Mouse (Mus musculus) kidney, postnatal 4 days (tissue): ENCODE measurements around the gene Rbp4.

Experiments used
- DNase-seq, 2 experiments: peaks; one replicate each; pipeline ENCODE4 v3.0.0; 2021; ENCODE audit warnings: mixed read lengths in 2 of 2

Rbp4 gene

DNA sequence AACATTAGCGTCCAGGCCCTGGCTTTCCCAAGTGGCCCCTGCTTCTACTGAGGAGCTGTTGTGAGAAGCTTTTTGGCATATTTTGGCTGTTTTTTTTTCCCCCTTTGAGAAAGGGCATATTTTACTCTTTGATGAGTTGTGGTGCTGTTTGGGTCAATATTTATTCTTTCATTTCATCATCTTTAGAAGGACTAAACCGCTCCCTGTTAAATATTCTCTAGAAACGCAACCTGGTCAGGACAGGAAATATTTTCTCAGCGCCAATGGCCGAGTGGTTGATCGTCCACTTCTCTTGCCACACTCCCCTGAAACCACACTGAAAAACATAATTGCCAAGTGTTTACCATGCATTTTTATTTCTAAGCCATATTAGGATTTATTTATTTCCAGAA is at the start of gene Rbp4:
Gene Rbp4, minus strand, starts transcription at position 63 of the 392 bp plus-strand sequence.
- DNase-seq = no peak

DNA sequence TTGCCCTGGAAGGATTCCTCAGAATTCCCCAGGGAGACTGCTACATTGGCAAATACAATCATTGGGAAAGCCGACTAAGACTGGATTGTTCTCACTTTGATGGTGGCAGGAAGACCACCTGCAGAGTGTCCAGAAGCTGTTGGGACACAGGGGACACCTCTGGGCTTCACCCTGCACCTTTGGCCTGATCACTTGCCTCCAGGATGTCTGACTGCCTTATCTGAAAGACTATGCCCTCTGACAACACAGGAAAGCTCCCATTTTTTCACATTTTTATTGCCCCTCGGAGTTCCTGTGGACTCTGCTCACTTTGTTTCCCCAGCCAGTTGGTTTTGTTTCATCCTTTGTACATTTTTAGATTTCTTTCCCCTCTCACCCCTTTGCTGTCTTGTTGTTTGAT is 39.6 kb upstream of the Rbp4 start:
- no peak for DNase-seq

DNA sequence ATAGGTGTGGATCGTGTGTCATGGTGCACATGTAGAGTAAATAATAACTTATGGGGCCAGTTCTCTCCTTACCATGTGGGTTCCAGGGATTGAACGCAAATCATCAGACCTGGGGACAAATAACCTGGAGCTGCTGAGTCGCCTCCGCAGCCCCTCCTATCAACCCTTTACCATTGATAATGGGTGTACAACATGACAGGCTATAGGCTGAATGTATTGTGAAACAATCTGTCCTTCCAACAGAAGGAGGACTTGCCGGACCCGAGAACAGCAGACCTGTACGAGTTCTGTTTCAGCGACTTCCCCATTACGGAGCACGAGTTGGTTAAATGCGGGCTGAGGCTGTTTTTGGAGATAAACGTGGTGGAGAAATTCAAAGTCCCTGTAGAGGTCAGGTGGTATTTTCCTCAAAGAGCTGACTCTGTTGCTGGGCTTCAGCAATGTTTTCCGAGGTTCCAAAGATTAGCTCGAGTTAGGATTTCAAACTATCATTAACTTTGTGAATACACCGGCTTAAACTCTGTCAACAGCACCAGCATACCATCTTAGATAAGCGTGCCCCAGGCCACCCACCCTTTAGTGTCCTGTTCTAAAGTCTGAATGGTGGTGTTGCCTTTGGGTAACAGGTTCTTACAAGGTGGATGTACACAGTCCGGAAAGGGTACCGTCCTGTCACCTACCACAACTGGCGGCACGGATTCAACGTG is 36.7 kb upstream of the Rbp4 start:
- no peak for DNase-seq

DNA sequence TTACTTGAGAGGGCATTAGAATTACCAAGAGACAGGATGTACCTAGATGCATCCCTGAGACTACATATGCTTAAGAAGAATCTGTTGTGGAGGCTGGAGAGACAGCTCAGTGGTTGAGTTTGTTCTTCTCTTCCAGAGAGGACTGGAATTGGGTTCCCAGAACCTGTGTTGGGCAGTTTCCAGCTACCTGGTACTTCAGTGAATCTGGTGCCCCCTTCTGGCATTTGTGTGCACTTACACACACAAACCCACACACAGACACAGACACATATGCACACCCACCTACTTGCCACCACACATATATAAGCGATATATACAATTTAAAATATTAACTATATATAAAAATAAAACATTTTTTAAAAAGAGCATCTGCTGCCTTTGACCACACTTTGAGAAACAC is 31.2 kb upstream of the Rbp4 start:
- DNase-seq = no peak

DNA sequence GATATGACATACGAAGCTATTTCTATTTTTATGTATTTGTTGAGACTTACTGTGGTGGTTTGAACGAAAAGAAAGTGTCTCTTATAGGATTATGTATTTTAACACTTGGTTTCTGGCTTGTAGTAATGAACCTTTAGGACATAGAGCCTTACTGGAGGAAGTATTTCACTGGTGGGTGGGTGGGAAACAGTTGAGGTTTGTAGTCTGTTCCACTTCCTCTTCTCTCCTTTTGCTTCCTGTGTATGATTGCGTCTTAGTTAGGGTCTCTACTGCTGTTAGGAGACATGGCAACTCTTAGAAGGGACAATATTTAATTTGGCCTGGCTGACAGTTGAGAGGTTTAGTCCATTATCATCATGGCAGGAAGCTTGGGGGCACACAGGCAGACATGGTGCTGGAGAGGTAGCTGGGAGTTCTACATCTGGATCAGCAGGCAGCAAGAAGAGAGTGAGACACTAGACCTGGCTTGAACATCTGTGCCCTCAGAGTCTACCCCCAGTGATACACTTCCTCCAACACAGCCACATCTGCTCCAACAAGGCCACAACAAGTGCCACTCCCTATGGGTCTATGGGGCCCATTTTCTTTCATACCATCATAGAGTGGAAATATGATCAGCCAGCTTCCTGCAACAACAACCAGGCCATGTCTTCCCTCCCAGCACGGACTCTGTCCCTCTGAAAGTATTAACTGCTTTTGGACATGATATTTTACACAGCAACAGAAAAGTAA is 18.6 kb upstream of the Rbp4 start:
- DNase-seq = no peak

DNA sequence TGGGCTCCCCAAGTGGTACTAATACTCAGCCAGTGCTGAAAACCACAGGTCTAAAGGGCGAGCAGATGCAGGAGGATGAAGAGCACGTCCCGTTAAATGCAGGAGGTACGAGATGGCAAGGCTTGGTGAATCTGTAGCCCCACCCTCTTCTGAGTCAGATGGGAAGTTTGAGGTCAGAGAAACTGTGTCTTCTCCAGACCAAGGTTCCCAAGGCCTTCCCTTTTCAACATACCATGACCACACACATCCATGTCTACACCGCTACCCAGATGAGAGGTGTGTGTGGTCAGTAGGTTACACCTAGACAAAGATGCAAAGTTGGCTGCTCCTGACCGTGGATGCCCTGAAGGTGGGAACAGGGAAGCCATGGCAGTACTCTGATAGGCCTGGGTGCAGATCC is 9.7 kb upstream of the Rbp4 start:
- no peak for DNase-seq

DNA sequence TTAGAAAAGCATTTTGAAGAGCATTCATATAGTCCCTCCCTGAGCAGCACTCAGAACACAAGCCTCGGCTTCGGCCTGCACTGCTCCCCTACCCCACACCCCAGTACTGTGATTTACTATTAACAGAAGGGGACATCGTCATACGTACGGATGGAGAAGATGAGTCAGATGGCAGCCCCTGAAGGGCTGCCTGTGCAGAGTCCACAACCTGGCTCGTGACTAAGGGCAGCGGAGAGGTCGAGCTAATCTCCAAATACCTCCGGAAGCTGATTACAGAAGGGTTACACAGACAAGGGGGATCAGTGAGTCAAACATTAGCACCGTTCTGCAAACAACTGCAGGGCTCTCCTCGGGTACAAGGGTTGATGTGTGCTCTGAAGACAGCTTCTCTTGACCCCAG is 8.9 kb upstream of the Rbp4 start:
- DNase-seq = no peak

DNA sequence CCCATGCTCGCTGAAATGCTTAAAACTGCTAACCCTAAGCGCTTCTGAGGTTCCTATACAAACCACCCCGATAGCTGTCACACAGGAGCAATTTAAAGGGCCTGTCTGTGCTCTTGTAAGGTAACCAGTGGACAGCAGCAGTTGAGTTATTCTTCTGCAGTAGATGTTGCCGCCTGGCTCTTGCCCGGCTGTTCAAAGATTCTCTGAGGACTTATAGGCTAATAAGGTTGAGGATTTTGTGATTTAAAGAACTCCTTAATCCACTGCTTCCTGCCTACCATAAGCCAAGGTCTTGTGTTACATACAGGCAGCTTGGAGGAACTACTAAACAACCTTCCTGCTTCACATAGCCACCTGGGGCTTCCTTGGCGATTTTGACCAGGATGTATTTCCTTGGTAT is 7.4 kb upstream of the Rbp4 start, which contains the start of gene Pde6c:
Gene Pde6c, plus strand, starts transcription at position 301 of the 400 bp plus-strand sequence.
- DNase-seq = no peak

DNA sequence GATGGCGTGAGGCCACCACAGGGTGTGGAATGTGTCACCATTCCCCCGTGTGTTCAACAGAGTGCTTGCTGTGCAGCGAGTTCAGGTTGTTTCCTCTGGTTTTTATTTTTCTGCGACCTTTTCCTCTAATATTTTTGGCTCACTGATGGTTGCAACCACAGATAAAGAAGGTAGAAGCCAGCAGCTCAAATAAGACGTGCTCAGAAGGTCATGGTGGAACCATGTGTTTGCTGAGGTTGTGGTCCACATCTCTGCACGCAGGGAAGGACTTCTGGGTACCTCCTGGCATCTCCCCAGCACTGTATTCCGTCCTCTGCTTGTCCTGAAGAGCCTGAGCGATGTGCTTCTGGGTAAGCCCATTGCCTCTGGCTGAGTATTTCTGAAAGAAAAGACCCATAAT is 1.6 kb upstream of the Rbp4 start:
- no peak for DNase-seq

DNA sequence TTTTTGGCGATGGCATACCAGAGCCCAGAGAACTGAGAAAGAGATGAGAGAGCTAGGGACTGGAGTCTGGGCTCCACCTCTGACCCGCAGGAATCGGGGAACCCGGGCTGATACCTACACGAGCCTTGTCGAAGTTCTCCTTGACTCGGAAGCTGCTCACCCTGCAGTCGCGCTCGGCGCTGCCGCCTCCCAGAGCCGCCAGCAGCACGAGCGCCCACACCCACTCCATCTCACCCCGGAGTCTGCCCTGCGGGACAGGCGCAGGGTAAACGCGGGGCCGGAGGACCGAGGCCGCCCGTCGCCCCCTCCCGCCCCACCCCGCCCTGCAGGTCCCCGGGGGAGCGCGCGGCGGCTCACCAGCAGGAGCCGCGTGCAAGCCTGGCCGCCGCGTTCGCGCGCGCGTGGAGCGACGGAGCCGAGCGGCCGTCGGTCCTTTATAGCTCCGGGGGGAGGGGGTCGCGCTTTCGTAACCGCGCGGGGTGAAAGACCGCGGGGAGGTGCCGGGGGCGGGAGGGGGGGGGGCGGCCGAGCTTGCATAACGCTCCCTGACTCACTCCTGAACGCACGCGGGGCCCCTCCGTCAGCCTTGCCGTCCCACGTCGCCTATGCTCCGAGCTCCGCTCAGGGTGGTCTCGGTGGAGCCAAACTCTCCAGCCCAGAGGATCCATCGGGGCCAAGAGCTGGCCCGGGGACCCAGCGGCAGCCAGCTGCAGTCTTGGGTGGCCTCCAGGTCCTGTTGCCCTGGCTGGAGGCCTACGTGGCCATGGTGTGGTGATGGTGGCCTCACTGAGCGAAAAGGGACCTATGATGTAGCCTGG is 471 bp downstream of the Rbp4 start:
- peak; percentile 32 to 60 for DNase-seq

DNA sequence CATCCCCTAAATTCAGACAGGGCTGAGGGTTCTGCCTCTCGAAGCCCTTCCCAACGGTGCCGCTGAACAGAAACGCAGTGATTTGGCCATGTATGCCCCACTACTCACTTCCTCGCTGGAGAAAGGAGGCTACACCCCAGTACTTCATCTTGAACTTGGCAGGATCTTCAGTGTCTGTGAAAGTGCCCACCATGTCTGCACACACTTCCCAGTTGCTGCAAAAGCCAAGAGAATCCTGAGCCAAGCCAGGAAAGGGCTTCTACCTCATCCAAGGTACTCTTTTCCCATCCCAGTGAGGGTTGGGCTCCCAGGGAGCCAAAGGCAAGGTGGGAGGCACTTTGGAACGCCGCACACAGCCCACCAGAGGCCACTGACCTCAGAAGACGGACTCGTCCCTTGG is 1.2 kb downstream of the Rbp4 start:
- no peak for DNase-seq

DNA sequence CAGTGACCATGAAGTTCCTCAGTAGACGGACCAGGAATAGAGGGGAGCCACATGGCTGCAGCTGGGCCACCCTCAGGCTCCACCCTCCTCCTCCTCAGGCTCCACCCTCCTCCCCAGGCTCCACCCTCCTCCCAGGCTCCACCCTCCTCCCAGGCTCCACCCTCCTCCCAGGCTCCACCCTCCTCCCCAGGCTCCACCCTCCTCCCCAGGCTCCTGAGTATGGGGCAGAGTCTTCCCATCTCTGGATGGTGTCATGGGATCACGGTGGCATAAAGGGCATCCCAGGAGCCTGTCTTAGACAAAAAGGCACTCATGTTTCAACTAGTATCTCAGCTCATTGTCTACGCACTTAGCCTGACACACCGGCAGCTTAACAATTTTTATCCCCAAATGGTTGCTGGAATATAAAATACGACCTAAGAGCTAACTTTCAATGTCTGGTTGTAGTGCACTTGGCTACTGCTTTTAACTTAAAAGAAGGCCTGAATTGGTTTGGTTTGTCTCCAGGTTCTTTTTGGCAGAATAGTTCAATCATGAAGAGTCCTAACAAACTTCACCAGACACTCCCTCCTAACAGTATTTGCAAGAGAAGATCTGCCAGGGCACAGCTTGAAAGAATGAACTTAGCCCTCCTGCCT is 4.8 kb downstream of the Rbp4 start:
- DNase-seq = no peak

DNA sequence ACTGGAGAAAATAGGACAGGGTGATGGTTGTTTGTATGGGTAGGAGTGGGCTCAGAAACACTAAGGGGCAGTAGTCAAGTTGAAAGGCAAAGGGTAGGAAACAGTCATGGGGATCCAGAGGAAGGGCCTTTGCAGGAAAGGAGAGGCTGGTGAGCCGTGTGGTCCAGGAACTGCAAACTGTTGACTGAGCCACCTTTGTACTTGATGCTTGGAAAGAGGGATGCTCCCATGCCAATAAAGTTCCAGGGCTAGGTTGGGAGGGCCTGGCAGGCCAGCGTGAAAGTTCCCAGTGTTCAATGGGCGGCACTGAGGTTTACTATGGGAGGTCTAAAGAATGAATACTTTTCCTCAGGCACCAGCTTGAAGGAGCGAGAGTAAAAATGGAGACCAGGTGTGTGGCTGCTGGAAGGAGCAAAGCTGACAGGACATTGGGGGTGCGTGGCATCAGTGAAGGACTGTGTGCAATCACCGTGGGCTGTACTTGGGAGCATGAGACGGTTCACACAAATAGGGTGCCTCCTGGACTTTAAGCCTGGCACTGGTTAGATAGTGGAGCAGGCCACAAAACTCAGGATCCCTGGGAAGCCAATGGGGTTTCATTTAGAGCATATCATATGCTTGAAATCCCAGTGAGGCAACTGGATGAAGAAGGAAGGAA is 10.1 kb downstream of the Rbp4 start:
- no peak for DNase-seq

DNA sequence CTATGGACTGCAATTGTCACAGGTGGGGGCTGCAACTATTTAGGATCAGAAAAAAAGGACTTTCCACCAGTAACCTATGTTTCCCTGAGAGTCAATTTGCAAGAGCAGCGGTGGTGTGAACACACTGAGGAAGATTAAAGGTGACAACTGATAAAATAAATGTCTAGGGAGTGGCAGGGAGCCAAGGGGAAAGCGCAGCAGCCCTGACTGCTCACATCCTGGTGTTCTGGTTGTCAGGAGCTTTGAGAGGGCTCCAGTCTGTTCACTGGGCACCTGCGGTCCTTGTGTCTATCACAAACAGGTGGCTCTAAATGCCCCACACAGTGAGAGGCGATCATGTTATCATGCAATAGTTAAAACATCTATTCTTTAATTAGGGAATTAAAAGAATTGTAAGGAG is 12.5 kb downstream of the Rbp4 start:
- DNase-seq = no peak

DNA sequence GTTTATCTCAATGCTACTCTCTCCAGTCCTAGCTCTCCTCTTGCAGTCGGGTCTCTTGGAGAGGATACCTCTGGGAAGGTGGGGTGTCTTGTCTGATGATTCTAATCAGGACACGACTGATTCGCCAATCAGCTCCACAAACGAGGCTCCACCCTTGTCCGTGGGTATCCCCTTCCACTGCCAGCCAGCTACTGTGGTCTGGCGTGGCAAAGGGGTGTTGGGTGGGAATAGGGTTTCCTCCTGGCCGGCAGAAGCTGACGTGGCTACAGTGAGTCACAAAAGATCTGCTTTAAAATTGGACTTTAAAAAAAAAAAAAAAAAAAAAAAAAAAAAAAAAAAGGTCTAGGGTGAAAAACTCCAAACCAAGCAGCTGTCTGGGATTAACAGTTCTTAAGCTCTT is 14.0 kb downstream of the Rbp4 start:
- DNase-seq = no peak

DNA sequence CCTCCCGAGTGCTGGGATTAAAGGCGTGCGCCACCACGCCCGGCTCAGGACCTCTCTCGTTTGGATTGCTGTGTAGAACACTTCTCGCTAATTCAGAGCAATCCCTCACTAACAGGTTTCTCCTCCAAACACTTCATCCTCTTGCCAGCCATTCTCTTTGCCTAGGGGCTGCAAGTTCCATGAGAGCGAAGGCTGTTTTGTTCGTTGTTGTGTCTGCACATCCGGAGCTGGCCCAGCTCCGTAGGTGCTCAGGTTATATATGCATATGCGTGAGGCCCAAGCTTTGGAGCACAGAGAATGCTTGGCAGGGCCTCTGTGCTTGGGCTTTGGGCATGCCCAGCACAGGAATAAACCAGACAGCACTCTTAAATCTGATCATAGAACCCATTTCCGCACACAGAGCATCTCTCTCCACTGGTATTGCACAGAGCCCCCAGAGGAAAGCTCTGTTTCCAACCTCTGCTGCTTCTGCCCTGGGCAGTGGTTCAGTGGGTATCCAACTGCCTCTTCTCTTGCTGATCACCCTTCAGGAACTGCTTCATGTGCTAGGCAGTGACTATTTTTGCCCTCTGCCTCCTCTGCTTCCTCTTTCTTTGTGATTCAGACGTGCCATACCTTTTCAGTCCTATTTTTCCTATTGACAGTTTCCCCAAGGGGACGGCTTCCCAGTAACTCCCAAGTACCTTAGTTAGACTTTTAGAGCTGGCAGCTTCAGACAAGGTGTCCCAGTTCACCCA is 15.4 kb downstream of the Rbp4 start:
- DNase-seq = no peak

DNA sequence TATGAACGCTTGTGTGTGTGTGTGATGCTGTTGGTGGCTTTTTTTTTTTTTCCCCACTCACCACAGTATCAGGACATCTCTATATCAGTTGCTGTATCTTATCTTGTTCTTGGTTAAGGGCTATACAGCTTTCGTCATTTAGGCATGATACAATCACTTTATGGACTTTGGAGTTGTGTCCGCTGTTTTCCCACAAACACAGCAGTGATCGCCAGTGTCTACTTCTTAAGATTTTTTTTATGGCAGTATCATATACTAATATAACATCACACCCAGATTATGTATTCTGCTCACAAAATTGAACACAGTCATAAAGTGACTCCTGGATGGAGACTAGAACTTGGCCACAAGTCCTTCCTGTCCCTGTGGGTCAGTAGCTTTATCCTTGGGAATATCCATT is 17.2 kb downstream of the Rbp4 start:
- DNase-seq = no peak

DNA sequence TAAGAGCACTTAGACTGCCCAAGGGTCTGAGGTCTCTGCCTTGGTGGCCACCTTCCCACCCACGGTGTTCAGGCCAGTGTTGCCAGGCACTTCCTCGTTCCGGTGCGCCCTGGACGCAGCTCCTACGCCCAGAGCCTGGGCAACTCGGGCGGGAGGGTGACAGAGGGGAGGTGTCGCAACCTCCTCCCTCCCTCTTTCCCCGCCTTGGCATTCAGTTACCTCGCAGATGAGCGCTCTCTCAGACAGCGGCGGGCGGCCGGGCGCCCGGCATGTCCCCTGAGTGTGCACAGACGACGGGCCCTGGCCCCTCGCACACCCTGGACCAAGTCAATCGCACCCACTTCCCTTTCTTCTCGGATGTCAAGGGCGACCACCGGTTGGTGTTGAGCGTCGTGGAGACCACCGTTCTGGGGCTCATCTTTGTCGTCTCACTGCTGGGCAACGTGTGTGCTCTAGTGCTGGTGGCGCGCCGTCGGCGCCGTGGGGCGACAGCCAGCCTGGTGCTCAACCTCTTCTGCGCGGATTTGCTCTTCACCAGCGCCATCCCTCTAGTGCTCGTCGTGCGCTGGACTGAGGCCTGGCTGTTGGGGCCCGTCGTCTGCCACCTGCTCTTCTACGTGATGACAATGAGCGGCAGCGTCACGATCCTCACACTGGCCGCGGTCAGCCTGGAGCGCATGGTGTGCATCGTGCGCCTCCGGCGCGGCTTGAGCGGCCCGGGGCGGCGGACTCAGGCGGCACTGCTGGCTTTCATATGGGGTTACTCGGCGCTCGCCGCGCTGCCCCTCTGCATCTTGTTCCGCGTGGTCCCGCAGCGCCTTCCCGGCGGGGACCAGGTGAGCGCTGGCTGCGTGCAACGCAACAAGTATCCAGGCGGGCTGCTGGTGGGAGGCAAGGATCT is 28.0 kb downstream of the Rbp4 start, which contains the start of gene Ffar4:
Gene Ffar4, plus strand, starts transcription at position 214 of the 901 bp plus-strand sequence.
- peak; percentile 20 to 43 for DNase-seq

DNA sequence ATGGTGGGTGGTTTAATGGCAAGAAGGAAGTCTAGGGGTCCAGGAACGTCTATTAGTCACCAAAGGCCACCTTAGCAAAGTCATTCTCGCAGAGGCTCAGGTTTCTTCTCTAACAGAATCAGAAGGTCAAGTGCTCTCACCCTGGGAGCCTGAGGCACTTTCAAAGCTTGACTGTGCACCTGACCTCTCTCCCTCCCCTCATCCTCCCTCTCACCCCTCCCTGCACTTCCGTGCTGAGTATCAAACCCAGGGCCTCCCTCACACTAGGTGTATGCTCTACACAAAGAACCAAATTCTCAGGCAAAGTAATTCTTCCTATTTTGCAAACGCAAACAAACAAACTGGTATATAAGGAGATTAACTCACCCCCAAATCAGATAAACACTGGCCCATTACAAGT is 28.9 kb downstream of the Rbp4 start:
- DNase-seq = no peak

DNA sequence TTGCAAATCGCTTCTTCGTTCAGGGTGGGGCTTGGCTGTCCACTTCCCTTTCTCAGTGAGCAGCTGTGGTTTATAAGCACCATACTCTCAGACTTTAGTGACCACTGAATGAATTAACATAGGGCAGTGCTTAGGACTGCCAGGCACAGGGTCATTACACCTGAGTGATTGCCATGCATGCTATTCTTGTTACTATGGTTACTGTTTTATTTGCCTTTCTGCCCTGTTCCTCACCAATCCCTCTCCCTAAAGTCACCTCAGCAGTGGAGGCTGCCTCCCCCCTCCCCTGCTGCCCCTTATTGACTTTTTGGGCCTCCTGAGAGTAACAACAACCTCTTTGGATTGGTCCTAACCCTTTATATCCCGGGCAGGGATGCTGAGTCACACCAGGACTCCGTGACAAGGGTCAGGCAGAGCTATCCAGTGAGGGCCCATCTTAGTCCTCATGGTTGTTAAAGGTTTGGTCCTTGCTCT is 33.5 kb downstream of the Rbp4 start:
- peak in 1 of 2 experiments; percentile 18 for DNase-seq

DNA sequence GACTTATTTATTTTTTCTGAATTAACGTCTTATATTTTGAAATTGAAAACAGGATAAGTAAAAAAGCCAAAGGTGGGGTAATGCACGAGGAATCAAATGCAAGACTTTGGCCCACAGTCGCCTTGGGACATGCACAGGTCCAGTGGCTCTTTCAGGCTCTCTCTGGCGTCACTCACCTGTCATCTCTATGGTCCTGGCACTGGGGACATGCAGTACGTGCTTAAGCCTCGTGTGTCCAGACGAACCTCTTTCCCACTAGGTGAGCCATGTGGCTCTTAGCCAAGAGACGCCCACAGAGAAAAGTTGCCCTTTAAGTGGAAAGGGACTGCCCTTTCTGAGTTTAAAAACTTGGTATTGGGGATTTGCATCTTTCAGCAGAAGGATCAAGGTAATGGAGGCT is 35.7 kb downstream of the Rbp4 start:
- no peak for DNase-seq
